Mouse (Mus musculus) embryonic facial prominence, embryonic 15.5 days (tissue): ENCODE data around the gene Mdp1. TPM values are rescaled to one million over a fixed set of nuclear protein-coding genes. Genes with fewer than 3 reads are reported as not detected.

Experiments used
- ATAC-seq: fragments of 200-750 bp; cut with Nextera tagmentation; 2 replicates; pipeline ENCODE4 v1.8.0; 2017; ENCODE audit warnings: low read depth, moderate TSS enrichment; ENCODE audit not compliant: insufficient number of reproducible peaks, low FRiP score, low TSS enrichment
- H3K27ac ChIP-seq: fragments of 300-500 bp; sonication (generic); replicated peaks from 2 replicates; pipeline ENCODE4 v1.5.1; 2015; ENCODE audit warnings: mild to moderate bottlenecking, inconsistent platforms
- H3K27me3 ChIP-seq: fragments of 300-500 bp; sonication (generic); 2 replicates; pipeline ENCODE4 v1.6.1; 2015; ENCODE audit warnings: inconsistent platforms
- H3K36me3 ChIP-seq: fragments of 300-500 bp; sonication (generic); 2 replicates; pipeline ENCODE4 v1.6.1; 2015; ENCODE audit warnings: mild to moderate bottlenecking, inconsistent platforms
- H3K4me1 ChIP-seq: fragments of 300-500 bp; sonication (generic); 2 replicates; pipeline ENCODE4 v1.6.1; 2015; ENCODE audit warnings: inconsistent platforms
- H3K4me2 ChIP-seq: fragments of 300-500 bp; sonication (generic); replicated peaks from 2 replicates; pipeline ENCODE4 v1.6.1; 2015; ENCODE audit warnings: mild to moderate bottlenecking, inconsistent platforms
- H3K4me3 ChIP-seq: fragments of 300-500 bp; sonication (generic); replicated peaks from 2 replicates; pipeline ENCODE4 v1.5.1; 2015; ENCODE audit warnings: mild to moderate bottlenecking, inconsistent platforms
- H3K9ac ChIP-seq: fragments of 300-500 bp; sonication (generic); 2 replicates; pipeline ENCODE4 v1.6.1; 2015; ENCODE audit warnings: inconsistent platforms
- H3K9me3 ChIP-seq: fragments of 300-500 bp; sonication (generic); replicated peaks from 2 replicates; pipeline ENCODE4 v1.6.1; 2016; ENCODE audit warnings: inconsistent platforms
- WGBS: fragments of 180-500 bp; shearing (Covaris S2); methylation state at CpG from one replicate; pipeline ENCODE4 v1.1.7; 2015; 5-methylcytosine and 5-hydroxymethylcytosine counted together
- polyA plus RNA-seq: library from polyadenylated mRNA; unstranded; fragments of >200 nt; fragmentation: Nextera tagmentation; extraction: Ambion mirVana; gene quantifications from 2 replicates; pipeline ENCODE4 v1.2.1, GENCODE M21; 2015

The Mdp1 gene
- polyA plus RNA-seq, 1 experiment from 2014 or later, result 57.4 TPM

GRCm38 (mm10) chr14:55615876-55616275 lies 44.4 kb downstream of the Mdp1 start:
- Histone ChIP-seq H3K27me3 (no peaks in the 10 kb centered on the region), H3K4me1 (no peaks in the 10 kb centered on the region), H3K27ac (no peak overlapping the region), H3K9me3 (no peaks in the 10 kb centered on the region), H3K4me3 (no peak overlapping the region), H3K4me2 (no peak overlapping the region), H3K36me3 (no peaks in the 10 kb centered on the region), H3K9ac (no peak overlapping the region)
- WGBS, result 30% methylated on average over 2 of the region's 2 CpGs
- no peak for ATAC-seq

- no peak for ATAC-seq
- 75% methylated on average over 7 of the region's 7 CpGs for WGBS
Measured at GRCm38 (mm10) chr14:55614565-55615178, 45.6 kb downstream of the Mdp1 start.

GRCm38 (mm10) chr14:55613346-55613745 lies 47.0 kb downstream of the Mdp1 start:
- no peak overlapping the region for H3K27ac ChIP-seq
- no peaks in the 10 kb centered on the region for H3K9me3 ChIP-seq
- no peaks in the 10 kb centered on the region for H3K27me3 ChIP-seq
- no peak overlapping the region for H3K4me3 ChIP-seq
- no peaks in the 10 kb centered on the region for H3K4me1 ChIP-seq
- no peak overlapping the region for H3K4me2 ChIP-seq
- 62% methylated on average over 6 of the region's 6 CpGs for WGBS
- H3K36me3 ChIP-seq, result peaks cover 17% of the 10 kb centered on the region
- no peak overlapping the region for H3K9ac ChIP-seq
- ATAC-seq, result no peak

More at GRCm38 (mm10) chr14:55614565-55615178, 45.6 kb downstream of the Mdp1 start:
- Histone ChIP-seq H3K27me3 (no peaks in the 10 kb centered on the region), H3K36me3 (peaks cover 5% of the 10 kb centered on the region; the same call in 1 of the 2 replicates), H3K9me3 (no peaks in the 10 kb centered on the region), H3K27ac (no peak overlapping the region), H3K4me3 (no peak overlapping the region), H3K4me1 (no peaks in the 10 kb centered on the region), H3K9ac (no peak overlapping the region), H3K4me2 (no peak overlapping the region)

- 91% methylated on average over 6 of the region's 6 CpGs for WGBS
- Histone ChIP-seq H3K27me3 (no peaks in the 10 kb centered on the region), H3K4me3 (no peak overlapping the region), H3K4me2 (no peak overlapping the region), H3K9ac (no peak overlapping the region), H3K4me1 (peaks cover 17% of the 10 kb centered on the region), H3K9me3 (no peaks in the 10 kb centered on the region), H3K36me3 (peaks cover 45% of the 10 kb centered on the region), H3K27ac (no peak overlapping the region)
- no peak for ATAC-seq
Measured at GRCm38 (mm10) chr14:55608339-55608738, 52.0 kb downstream of the Mdp1 start.

Other genes starting within 250 kb of the Mdp1 start
- gene Dhrs4, start 181.8 kb downstream of the Mdp1 start, polyA plus RNA-seq, result 81.2 and 83.4 TPM in 2 replicates
- 2.4 and 3.7 TPM in 2 replicates for gene Carmil3, start 169.9 kb downstream of the Mdp1 start, polyA plus RNA-seq
- gene Cpne6, start 150.1 kb downstream of the Mdp1 start, polyA plus RNA-seq, result 1.1 and 1.6 TPM in 2 replicates
- gene Nrl, start 135.5 kb downstream of the Mdp1 start, polyA plus RNA-seq, result not detected in 2 replicates
- gene Pck2, start 120.2 kb downstream of the Mdp1 start, polyA plus RNA-seq, result 38.3 and 48.2 TPM in 2 replicates
- 59.3 and 61.7 TPM in 2 replicates for gene Dcaf11, start 100.5 kb downstream of the Mdp1 start, polyA plus RNA-seq
- 1.6 and 3.0 TPM in 2 replicates for gene A730061H03Rik, start 100.1 kb downstream of the Mdp1 start, polyA plus RNA-seq
- gene Fitm1, start 84.9 kb downstream of the Mdp1 start, polyA plus RNA-seq, result 24.8 and 29.7 TPM in 2 replicates
- 129 and 134 TPM in 2 replicates for gene Psme1, start 82.4 kb downstream of the Mdp1 start, polyA plus RNA-seq
- 9.7 and 11.6 TPM in 2 replicates for gene Emc9, start 75.2 kb downstream of the Mdp1 start, polyA plus RNA-seq
- 238 and 259 TPM in 2 replicates for gene Psme2, start 69.4 kb downstream of the Mdp1 start, polyA plus RNA-seq
- gene Rnf31, start 68.8 kb downstream of the Mdp1 start, polyA plus RNA-seq, result 17.9 and 18.1 TPM in 2 replicates
- 12.8 and 17.3 TPM in 2 replicates for gene Irf9, start 56.9 kb downstream of the Mdp1 start, polyA plus RNA-seq
- 2.3 and 2.9 TPM in 2 replicates for gene Rec8, start 42.5 kb downstream of the Mdp1 start, polyA plus RNA-seq
- gene Ipo4, start 24.6 kb downstream of the Mdp1 start, polyA plus RNA-seq, result 122 and 129 TPM in 2 replicates
- 0.75 and 1.4 TPM in 2 replicates for gene Gm49378, start 22.6 kb downstream of the Mdp1 start, polyA plus RNA-seq
- gene Tm9sf1, start 16.7 kb downstream of the Mdp1 start, polyA plus RNA-seq, result 114 and 118 TPM in 2 replicates
- gene Tssk4, start 10.3 kb downstream of the Mdp1 start, polyA plus RNA-seq, result 0.61 and 1.2 TPM in 2 replicates
- 68.1 and 68.6 TPM in 2 replicates for gene Gmpr2, start 11.4 kb upstream of the Mdp1 start, polyA plus RNA-seq
- 548 and 555 TPM in 2 replicates for gene Nedd8, start 11.6 kb upstream of the Mdp1 start, polyA plus RNA-seq
- 34.0 and 38.0 TPM in 2 replicates for gene Tinf2, start 21.3 kb upstream of the Mdp1 start, polyA plus RNA-seq
- 27.3 and 28.0 TPM in 2 replicates for gene Tgm1, start 53.4 kb upstream of the Mdp1 start, polyA plus RNA-seq
- gene Rabggta, start 61.8 kb upstream of the Mdp1 start, polyA plus RNA-seq, result 30.3 and 33.8 TPM in 2 replicates
- gene Dhrs1, start 85.2 kb upstream of the Mdp1 start, polyA plus RNA-seq, result 87.3 and 90.0 TPM in 2 replicates
- 37.3 and 39.0 TPM in 2 replicates for gene Nop9, start 85.2 kb upstream of the Mdp1 start, polyA plus RNA-seq
- 0.47 and 0.60 TPM in 2 replicates for gene Cideb, start 98.0 kb upstream of the Mdp1 start, polyA plus RNA-seq
- 0.95 and 1.4 TPM in 2 replicates for gene Ltb4r2, start 100.9 kb upstream of the Mdp1 start, polyA plus RNA-seq
- gene Ltb4r1, start 105.5 kb upstream of the Mdp1 start, polyA plus RNA-seq, result 1.8 and 2.1 TPM in 2 replicates
- gene Adcy4, start 123.6 kb upstream of the Mdp1 start, polyA plus RNA-seq, result 17.4 and 22.2 TPM in 2 replicates
- gene Ripk3, start 128.4 kb upstream of the Mdp1 start, polyA plus RNA-seq, result 34.5 and 41.3 TPM in 2 replicates
- gene Nfatc4, start 162.6 kb upstream of the Mdp1 start, polyA plus RNA-seq, result 106 and 115 TPM in 2 replicates
- gene Nynrin, start 193.5 kb upstream of the Mdp1 start, polyA plus RNA-seq, result 20.8 and 25.0 TPM in 2 replicates
- gene Cbln3, start 223.9 kb upstream of the Mdp1 start, polyA plus RNA-seq, result 0.33 and 0.35 TPM in 2 replicates
- 18.8 and 19.9 TPM in 2 replicates for gene Khnyn, start 224.4 kb upstream of the Mdp1 start, polyA plus RNA-seq
- gene Sdr39u1, start 239.8 kb upstream of the Mdp1 start, polyA plus RNA-seq, result 73.9 and 79.1 TPM in 2 replicates